In the genomic region with DNA sequence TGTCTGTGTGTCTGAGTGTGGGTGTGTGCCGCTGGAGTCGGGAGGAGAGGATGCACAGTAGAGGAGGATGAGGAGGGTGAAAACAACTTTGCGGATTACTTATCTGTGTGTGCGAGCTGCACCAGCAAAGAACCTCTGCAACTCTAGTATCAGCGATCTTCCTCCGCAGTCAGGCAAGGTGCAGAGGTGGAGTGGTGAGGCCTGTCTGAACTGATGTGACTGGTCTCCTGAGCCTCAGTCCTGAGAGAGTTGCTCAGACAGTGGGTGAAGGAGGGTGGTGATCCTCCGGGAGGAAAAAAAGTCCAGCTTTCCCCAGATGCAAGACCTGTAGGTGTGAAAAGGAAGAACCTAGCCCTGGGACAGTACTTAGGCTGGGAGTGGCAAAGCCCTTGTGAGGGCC, we compare ENCODE assay signal across 8 mouse cellular contexts. TPM values are rescaled to one million over a fixed set of nuclear protein-coding genes. Genes with fewer than 3 reads are reported as not detected.
DNase-seq lines count a peak whose midpoint lies in the region; ATAC-seq and TF ChIP-seq lines count a peak whose summit lies in the region.

No protein-coding gene starts in this region.

- H3K4me1 ChIP-seq in cerebellum, adult 2 months (ENCODE audit: control insufficient read depth, insufficient read depth, low read length) = peaks cover 4% of the 10 kb centered on the region; the same call in 1 of the 2 replicates
- peaks cover 0 to 2% of the 10 kb centered on the region in 2 experiments; a peak in 1 of 4 replicates for H3K4me1 ChIP-seq in ES-E14 (ENCODE audit: control insufficient read depth in 2 of 2, insufficient read depth in 2 of 2, low read length in 2 of 2, poor library complexity in 1 of 2)
- peaks cover 16% of the 10 kb centered on the region for H3K4me1 ChIP-seq in heart, postnatal 0 days (ENCODE audit: control insufficient read depth, insufficient read depth)

- H3K27ac ChIP-seq in cerebellum, adult 2 months (ENCODE audit: insufficient read depth, low read length) = no peak overlapping the region
- no peak overlapping the region for H3K27ac ChIP-seq in ES-E14 (ENCODE audit: insufficient read depth, low read depth, low read length, poor library complexity, severe bottlenecking)
- no peak overlapping the region for H3K27ac ChIP-seq in heart, postnatal 0 days (ENCODE audit: low read depth)

- intact Hi-C loops in left cerebral cortex, postnatal 4 days (cut with DNase I) = no loop called here

- in situ Hi-C loops in ES-E14 (cut with MboI; ENCODE audit: low sequenced_read_pairs in 2 of 2, unreplicated experiment in 2 of 2) = no loop called here

- H3K27me3 ChIP-seq in cerebellum, adult 2 months (ENCODE audit: control insufficient read depth, insufficient read depth, low read length) = no peaks in the 10 kb centered on the region; the same call in 1 of the 2 replicates
- peaks cover 18% of the 10 kb centered on the region for H3K27me3 ChIP-seq in heart, postnatal 0 days (ENCODE audit: control insufficient read depth, insufficient read depth, low read length)

- no peak overlapping the region for H3K9ac ChIP-seq in ES-E14 (ENCODE audit: insufficient read depth, low read depth, low read length, poor library complexity, severe bottlenecking)
- no peak overlapping the region for H3K9ac ChIP-seq in heart, postnatal 0 days (replicated peaks; ENCODE audit: low read depth, low read length)

- no peak for TF ChIP-seq EP300 in heart, postnatal 0 days (IDR thresholded peaks at IDR 0.05; ENCODE audit: low read depth)

- no peaks in the 10 kb centered on the region for H3K9me3 ChIP-seq in ES-E14 (ENCODE audit: control insufficient read depth, insufficient read depth, low read depth, low read length)
- H3K9me3 ChIP-seq in heart, postnatal 0 days (replicated peaks; ENCODE audit: control insufficient read depth, low read length) = no peaks in the 10 kb centered on the region

- H3K36me3 ChIP-seq in ES-E14 (ENCODE audit: control insufficient read depth, insufficient read depth, low read length, poor library complexity, severe bottlenecking) = no peaks in the 10 kb centered on the region
- H3K36me3 ChIP-seq in heart, postnatal 0 days (replicated peaks; ENCODE audit: control insufficient read depth, insufficient read depth, low read length) = no peaks in the 10 kb centered on the region

- DNase-seq in cerebellum, adult 2 months = peak in 1 of 2 experiments; percentile 8
- no peak for DNase-seq in cerebellum, adult 9-11 months
- no peak for DNase-seq in ES-E14 (ENCODE audit: low read depth, low spot score)
- DNase-seq in heart, postnatal 0 days (ENCODE audit: low spot score) = no peak
- no peak for DNase-seq in spleen, adult 12 weeks (ENCODE audit: low spot score)
- DNase-seq in left cerebral cortex, postnatal 4 days = no peak
- DNase-seq in ovary, postnatal 36 days (ENCODE audit: low spot score) = no peak

- no peak for TF ChIP-seq CTCF in cerebellum, adult 2 months (IDR thresholded peaks at IDR 0.05; ENCODE audit: borderline replicate concordance, insufficient read depth, low read depth, low read length)
- TF ChIP-seq CTCF in heart, postnatal 0 days (IDR thresholded peaks at IDR 0.05; ENCODE audit: low read depth) = no peak

- H3K4me3 ChIP-seq in cerebellum, adult 2 months (replicated peaks; ENCODE audit: insufficient read depth, low read depth, low read length) = peak overlapping the region; percentile 33
- H3K4me3 ChIP-seq in ES-E14 (ENCODE audit: insufficient read depth in 1 of 2, low read depth in 1 of 2, low read length in 2 of 2, poor library complexity in 1 of 2, severe bottlenecking in 1 of 2) = peak overlapping the region; percentile 41 to 47
- H3K4me3 ChIP-seq in heart, postnatal 0 days (ENCODE audit: low read depth, low read length) = peak overlapping the region; percentile 45

- no peak for ATAC-seq in heart, postnatal 0 days (ENCODE audit: insufficient read depth, low read depth)
- 0 out of 2 replicates have a peak, but pooled peaks have one; percentile 37 for ATAC-seq in megakaryocyte-erythroid progenitor cell, adult 5-6 weeks (replicated peaks; ENCODE audit: low FRiP score, low TSS enrichment, poor library complexity, severe bottlenecking)

- TF ChIP-seq POLR2A in cerebellum, adult 2 months (IDR thresholded peaks at IDR 0.05; ENCODE audit: borderline replicate concordance, insufficient read depth, low read length) = no peak

- 8% methylated on average over 7 of the region's 7 CpGs for WGBS in cerebellum, adult 2 months
- WGBS in heart, postnatal 0 days = 4% methylated on average over 7 of the region's 7 CpGs

- peak overlapping the region; percentile 75 for H3K4me2 ChIP-seq in heart, postnatal 0 days (ENCODE audit: low read depth, low read length)

TF ChIP-seq in ES-E14, 5 proteins besides CTCF, POLR2A, EP300 and RAD21:
- TF ChIP-seq ZNF384 (IDR thresholded peaks at IDR 0.05; ENCODE audit: low read depth, low read length) = no peak
- no peak for TF ChIP-seq HCFC1 (IDR thresholded peaks at IDR 0.05; ENCODE audit: borderline replicate concordance, insufficient read depth, low read length)
- no peak for TF ChIP-seq CHD2 (IDR thresholded peaks at IDR 0.05; ENCODE audit: low read depth, low read length)
- no peak for TF ChIP-seq ZC3H11A (IDR thresholded peaks at IDR 0.05; ENCODE audit: borderline replicate concordance, low read depth, low read length)
- no peak for TF ChIP-seq MAFK (IDR thresholded peaks at IDR 0.05; ENCODE audit: insufficient read depth, low read depth, low read length)

RNA-seq across cellular contexts. Expression of gene Prune2, which starts 0.4 kb away (rescaled TPM):
- 111 and 140 TPM in 2 replicates for polyA plus RNA-seq in cerebellum, adult 2 months (2012; rRNA removed)
- total RNA-seq in ES-E14 (2012; rRNA removed) = 42.0 and 47.9 TPM in 2 replicates
- total RNA-seq in heart, postnatal 0 days (2014; rRNA removed; ENCODE audit: low replicate concordance) = 10.5 and 20.8 TPM in 2 replicates
- polyA plus RNA-seq in heart, postnatal 0 days (2015; fragmentation: Nextera tagmentation; extraction: Ambion mirVana) = 4.0 and 4.6 TPM in 2 replicates
- not detected in 2 replicates for total RNA-seq in megakaryocyte-erythroid progenitor cell, adult 5-6 weeks (2014; fragmentation: Nextera tagmentation)
- not detected in 2 replicates for total RNA-seq in megakaryocyte-erythroid progenitor cell, adult 5-6 weeks (2017)
- total RNA-seq in left cerebral cortex, postnatal 4 days (2021) = 10 to 100 TPM; 20.6 to 20.7 TPM

Comparison
In these comparisons a context has a peak if more than half of its experiments do, and no peak if none do; other contexts are left out.
1. RNA of gene Prune2, which starts 0.4 kb away (total RNA-seq): 42.0 to 47.9 TPM in ES-E14, 20.6 to 20.7 TPM in left cerebral cortex, postnatal 4 days and 10.5 to 20.8 TPM in heart, postnatal 0 days; not detected in megakaryocyte-erythroid progenitor cell, adult 5-6 weeks; every median in the first group is over 10 times any median in the second.
2. Peak in every context shown above with its lines, with median percentiles within 50 percentile points of each other: H3K4me3 ChIP-seq.